Mouse (Mus musculus) hindbrain, embryonic 14.5 days (tissue): ENCODE measurements around the gene Fsd1l. TPM values are rescaled to one million over a fixed set of nuclear protein-coding genes. Genes with fewer than 3 reads are reported as not detected.
"Not testable (repeated sequence)": the region's sequence is repeated elsewhere in the genome, so short reads cannot be mapped to it uniquely, and the experiment has no call there.

ENCODE experiments used
- ATAC-seq: fragments of 200-750 bp; cut with Nextera tagmentation; 2 replicates; pipeline ENCODE4 v1.8.0; 2017; ENCODE audit warnings: moderate number of reproducible peaks, mild to moderate bottlenecking, moderate TSS enrichment, moderate library complexity; ENCODE audit not compliant: low FRiP score
- DNase-seq: peaks from one replicate; pipeline ENCODE4 v3.0.0-alpha.2; 2015; ENCODE audit warnings: low spot score
- H3K27ac ChIP-seq: fragments of 300-500 bp; sonication (generic); 2 replicates; pipeline ENCODE4 v1.5.1; 2014; ENCODE audit warnings: mild to moderate bottlenecking, moderate library complexity
- H3K27me3 ChIP-seq: fragments of 300-500 bp; sonication (generic); 2 replicates; pipeline ENCODE4 v1.6.1; 2014; ENCODE audit warnings: mild to moderate bottlenecking, low read length, mixed read lengths; ENCODE audit not compliant: control insufficient read depth, insufficient read depth
- H3K36me3 ChIP-seq: fragments of 300-500 bp; sonication (generic); replicated peaks from 2 replicates; pipeline ENCODE4 v1.6.1; 2014; ENCODE audit not compliant: control insufficient read depth, insufficient read depth
- H3K4me1 ChIP-seq: fragments of 300-500 bp; sonication (generic); replicated peaks from 2 replicates; pipeline ENCODE4 v1.6.1; 2014; ENCODE audit warnings: antibody characterized with exemption, low read length, mixed read lengths; ENCODE audit not compliant: control insufficient read depth, insufficient read depth
- H3K4me2 ChIP-seq: fragments of 300-500 bp; sonication (generic); replicated peaks from 2 replicates; pipeline ENCODE4 v1.6.1; 2014; ENCODE audit warnings: mild to moderate bottlenecking, moderate library complexity
- H3K4me3 ChIP-seq: fragments of 300-500 bp; sonication (generic); replicated peaks from 2 replicates; pipeline ENCODE4 v1.5.1; 2014; ENCODE audit warnings: mild to moderate bottlenecking, low read length
- H3K9ac ChIP-seq: fragments of 300-500 bp; sonication (generic); 2 replicates; pipeline ENCODE4 v1.6.1; 2014
- H3K9me3 ChIP-seq: fragments of 300-500 bp; sonication (generic); 2 replicates; pipeline ENCODE4 v1.6.1; 2016; ENCODE audit warnings: low read length; ENCODE audit not compliant: control insufficient read depth
- WGBS: fragments of 180-500 bp; shearing (Covaris S2); extraction: QIAGEN DNeasy Blood & Tissue Kit; methylation state at CpG from one replicate; pipeline ENCODE4 v1.1.7; 2014; 5-methylcytosine and 5-hydroxymethylcytosine counted together
- polyA plus RNA-seq: library from polyadenylated mRNA; unstranded; fragments of >200 nt; fragmentation: Nextera tagmentation; extraction: Ambion mirVana; gene quantifications from 2 replicates; pipeline ENCODE4 v1.2.1, GENCODE M21; 2014

Gene Fsd1l
- polyA plus RNA-seq, 1 experiment from 2014 or later: 33.4 TPM

GRCm38 (mm10) chr4:53658029-53658428 lies 26.8 kb downstream of the Fsd1l start:
- Histone ChIP-seq H3K9ac (no peak overlapping the region), H3K27ac (no peak overlapping the region), H3K36me3 (peaks cover 44% of the 10 kb centered on the region), H3K4me1 (no peaks in the 10 kb centered on the region), H3K4me2 (no peak overlapping the region), H3K9me3 (no peaks in the 10 kb centered on the region), H3K4me3 (no peak overlapping the region), H3K27me3 (no peaks in the 10 kb centered on the region)
- 66% methylated on average over 3 of the region's 3 CpGs for WGBS
- DNase-seq (no peak), ATAC-seq (no peak)

- H3K9me3 ChIP-seq: no peaks in the 10 kb centered on the region
- no peak overlapping the region for H3K4me3 ChIP-seq
- peaks cover 43% of the 10 kb centered on the region for H3K36me3 ChIP-seq
- H3K27me3 ChIP-seq: no peaks in the 10 kb centered on the region
- DNase-seq (no peak), ATAC-seq (no peak)
- no peak overlapping the region for H3K4me2 ChIP-seq
- H3K27ac ChIP-seq: no peak overlapping the region
- no peak overlapping the region for H3K9ac ChIP-seq
- H3K4me1 ChIP-seq: no peaks in the 10 kb centered on the region
Measured at GRCm38 (mm10) chr4:53660711-53661110, 29.4 kb downstream of the Fsd1l start.

GRCm38 (mm10) chr4:53682092-53682491 lies 50.8 kb downstream of the Fsd1l start:
- no peak for DNase-seq
- Histone ChIP-seq H3K27ac (no peak overlapping the region), H3K9me3 (no peaks in the 10 kb centered on the region), H3K36me3 (peaks cover 39% of the 10 kb centered on the region; the same call in 1 of the 2 replicates), H3K9ac (no peak overlapping the region), H3K4me2 (no peak overlapping the region), H3K4me1 (no peaks in the 10 kb centered on the region), H3K4me3 (no peak overlapping the region), H3K27me3 (no peaks in the 10 kb centered on the region)
- ATAC-seq: no peak
- WGBS: 89% methylated on average over 8 of the region's 8 CpGs

- Histone ChIP-seq H3K36me3 (peaks cover 19% of the 10 kb centered on the region), H3K4me2 (no peak overlapping the region), H3K9me3 (no peaks in the 10 kb centered on the region), H3K27ac (no peak overlapping the region), H3K9ac (no peak overlapping the region), H3K27me3 (no peaks in the 10 kb centered on the region), H3K4me1 (no peaks in the 10 kb centered on the region), H3K4me3 (no peak overlapping the region)
- ATAC-seq (no peak), DNase-seq (no peak)
- whole genome bisulfite sequencing: 90% methylated on average over 4 of the region's 4 CpGs
Measured at GRCm38 (mm10) chr4:53688965-53689364, 57.7 kb downstream of the Fsd1l start.

GRCm38 (mm10) chr4:53691418-53691817 lies 60.1 kb downstream of the Fsd1l start:
- DNase-seq (no peak), ATAC-seq (no peak)
- Histone ChIP-seq H3K9me3 (no peaks in the 10 kb centered on the region), H3K4me1 (no peaks in the 10 kb centered on the region), H3K4me3 (no peak overlapping the region), H3K27me3 (no peaks in the 10 kb centered on the region), H3K27ac (no peak overlapping the region), H3K36me3 (peaks cover 34% of the 10 kb centered on the region), H3K9ac (no peak overlapping the region), H3K4me2 (no peak overlapping the region)
- 76% methylated on average over 1 of the region's 1 CpGs for WGBS

- DNase-seq, H3K4me2 ChIP-seq, H3K9me3 ChIP-seq, H3K9ac ChIP-seq, H3K4me3 ChIP-seq, ATAC-seq, H3K27me3 ChIP-seq, H3K4me1 ChIP-seq, H3K36me3 ChIP-seq, H3K27ac ChIP-seq: not testable (repeated sequence)
Measured at GRCm38 (mm10) chr4:53709166-53709565, 77.9 kb downstream of the Fsd1l start.

GRCm38 (mm10) chr4:53710021-53710420 lies 78.8 kb downstream of the Fsd1l start:
- H3K36me3 ChIP-seq: no peaks in the 10 kb centered on the region
- no peak for ATAC-seq
- DNase-seq: no peak
- H3K9me3 ChIP-seq: no peaks in the 10 kb centered on the region
- WGBS: 91% methylated on average over 2 of the region's 2 CpGs
- no peak overlapping the region for H3K9ac ChIP-seq
- H3K27me3 ChIP-seq: no peaks in the 10 kb centered on the region
- H3K4me2 ChIP-seq: no peak overlapping the region
- H3K27ac ChIP-seq: no peak overlapping the region
- peaks cover 5% of the 10 kb centered on the region for H3K4me1 ChIP-seq
- no peak overlapping the region for H3K4me3 ChIP-seq

- Histone ChIP-seq H3K9ac (no peak overlapping the region), H3K27ac (no peak overlapping the region), H3K9me3 (no peaks in the 10 kb centered on the region), H3K4me2 (no peak overlapping the region), H3K27me3 (no peaks in the 10 kb centered on the region), H3K4me1 (peaks cover 9% of the 10 kb centered on the region), H3K36me3 (no peaks in the 10 kb centered on the region), H3K4me3 (no peak overlapping the region)
- WGBS: 92% methylated on average over 6 of the region's 6 CpGs
- DNase-seq (no peak), ATAC-seq (no peak)
Measured at GRCm38 (mm10) chr4:53710555-53711328, 79.5 kb downstream of the Fsd1l start.

- peak within 1 kb of the TSS; percentile 95 for H3K9ac ChIP-seq
- no peaks in the 10 kb centered on the region for H3K9me3 ChIP-seq
- H3K4me3 ChIP-seq: peak within 1 kb of the TSS; percentile 94
- H3K36me3 ChIP-seq: peaks cover 5% of the 10 kb centered on the region; the same call in 1 of the 2 replicates
- peak within 1 kb of the TSS; percentile 95 for H3K27ac ChIP-seq
- WGBS: 10% methylated on average over 7 of the region's 7 CpGs
- peaks cover 9% of the 10 kb centered on the region for H3K4me1 ChIP-seq
- H3K4me2 ChIP-seq: peak within 1 kb of the TSS; percentile 79
- no peaks in the 10 kb centered on the region for H3K27me3 ChIP-seq
- ATAC-seq: peak; percentile 84
- DNase-seq: no peak
Measured at GRCm38 (mm10) chr4:53713704-53714050, 82.4 kb downstream of the Fsd1l start, which contains the start of gene Fktn. Fktn (plus strand) TSS chr4:53713998.
